Mouse (Mus musculus) forebrain, embryonic 12.5 days (tissue): ENCODE results near the gene Tenm3. TPM values are rescaled to one million over a fixed set of nuclear protein-coding genes. Genes with fewer than 3 reads are reported as not detected.

Source experiments
- ATAC-seq: fragments of 200-750 bp; cut with Nextera tagmentation; 2 replicates; pipeline ENCODE4 v1.8.0; 2017; ENCODE audit warnings: moderate TSS enrichment; ENCODE audit not compliant: low FRiP score
- H3K27ac ChIP-seq: fragments of 300-500 bp; sonication (generic); 2 replicates; pipeline ENCODE4 v1.5.1; 2016; ENCODE audit warnings: mild to moderate bottlenecking
- H3K27me3 ChIP-seq: fragments of 300-500 bp; sonication (generic); 2 replicates; pipeline ENCODE4 v1.6.1; 2016; ENCODE audit warnings: mild to moderate bottlenecking
- H3K36me3 ChIP-seq: fragments of 300-500 bp; sonication (generic); replicated peaks from 2 replicates; pipeline ENCODE4 v1.6.1; 2016; ENCODE audit warnings: mild to moderate bottlenecking
- H3K4me1 ChIP-seq: fragments of 300-500 bp; sonication (generic); 2 replicates; pipeline ENCODE4 v1.6.1; 2016
- H3K4me2 ChIP-seq: fragments of 300-500 bp; sonication (generic); 2 replicates; pipeline ENCODE4 v1.6.1; 2016; ENCODE audit warnings: mild to moderate bottlenecking, moderate library complexity
- H3K4me3 ChIP-seq: fragments of 300-500 bp; sonication (generic); replicated peaks from 2 replicates; pipeline ENCODE4 v1.5.1; 2016; ENCODE audit warnings: mild to moderate bottlenecking
- H3K9ac ChIP-seq: fragments of 300-500 bp; sonication (generic); 2 replicates; pipeline ENCODE4 v1.6.1; 2016; ENCODE audit warnings: mild to moderate bottlenecking
- H3K9me3 ChIP-seq: fragments of 300-500 bp; sonication (generic); 2 replicates; pipeline ENCODE4 v1.6.1; 2016
- whole genome bisulfite sequencing: fragments of 180-500 bp; shearing (Covaris S2); methylation state at CpG from one replicate; pipeline ENCODE4 v1.1.7; 2016; 5-methylcytosine and 5-hydroxymethylcytosine counted together
- polyA plus RNA-seq: library from polyadenylated mRNA; unstranded; fragments of >200 nt; fragmentation: Nextera tagmentation; extraction: Ambion mirVana; gene quantifications from 2 replicates; pipeline ENCODE4 v1.2.1, GENCODE M21; 2016

The Tenm3 gene
- polyA plus RNA-seq, 1 experiment from 2014 or later = 42.0 TPM

DNA sequence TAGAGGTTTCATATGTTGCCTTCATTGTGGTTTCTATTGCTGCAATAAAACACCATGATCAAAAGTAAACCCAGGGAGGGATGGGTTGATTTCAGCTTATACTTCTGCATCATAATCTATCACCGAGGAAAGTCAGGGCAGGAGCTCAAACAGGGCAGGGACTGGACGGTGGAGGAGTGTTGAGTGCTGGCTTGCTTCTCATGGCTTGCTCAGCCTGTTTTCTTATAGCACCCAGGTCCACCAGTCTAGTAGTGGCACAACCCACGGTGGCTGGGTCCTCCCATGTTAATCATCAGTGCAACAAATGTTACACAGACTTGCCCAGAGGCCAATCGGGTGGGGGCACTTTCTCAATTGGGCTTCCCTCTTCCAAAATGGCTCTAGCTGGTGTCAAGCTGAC lies 205.6 kb downstream of the Tenm3 start:
- no peak for ATAC-seq
- Histone ChIP-seq H3K9me3 (no peaks in the 10 kb centered on the region), H3K27me3 (no peaks in the 10 kb centered on the region), H3K9ac (no peak overlapping the region), H3K4me2 (no peak overlapping the region), H3K4me1 (no peaks in the 10 kb centered on the region; the same call in 1 of the 2 replicates), H3K27ac (no peak overlapping the region), H3K4me3 (no peak overlapping the region), H3K36me3 (no peaks in the 10 kb centered on the region)
- 88% methylated on average over 4 of the region's 4 CpGs for WGBS

- Histone ChIP-seq H3K4me3 (no peak overlapping the region), H3K9ac (no peak overlapping the region), H3K4me1 (no peaks in the 10 kb centered on the region; the same call in 1 of the 2 replicates), H3K36me3 (no peaks in the 10 kb centered on the region), H3K9me3 (no peaks in the 10 kb centered on the region), H3K27me3 (no peaks in the 10 kb centered on the region), H3K27ac (no peak overlapping the region), H3K4me2 (no peak overlapping the region)
- 84% methylated on average over 5 of the region's 5 CpGs for WGBS
- no peak for ATAC-seq
Observed at GRCm38 (mm10) chr8:48636979-48637378, 206.8 kb downstream of the Tenm3 start.

DNA sequence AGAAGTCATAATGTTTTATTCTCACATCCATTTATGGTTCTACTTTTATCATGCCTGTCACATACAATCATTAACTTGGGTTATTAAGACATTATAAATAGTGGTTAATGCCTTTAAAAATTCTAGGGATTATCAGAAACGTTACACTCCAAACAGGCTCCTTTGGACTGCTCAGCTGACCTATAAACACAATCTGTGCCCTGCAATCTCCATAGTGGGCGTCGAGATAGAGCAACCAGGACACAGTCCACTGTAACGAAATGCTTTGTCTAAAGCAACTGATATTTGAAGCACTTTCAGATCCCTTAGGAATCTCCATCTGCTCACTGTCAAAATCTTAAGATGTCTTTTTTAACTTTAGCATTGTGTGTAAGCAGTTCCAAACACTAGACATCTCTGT lies 207.9 kb downstream of the Tenm3 start:
- H3K9ac ChIP-seq = no peak overlapping the region
- H3K27me3 ChIP-seq = no peaks in the 10 kb centered on the region
- no peak overlapping the region for H3K4me2 ChIP-seq
- H3K4me1 ChIP-seq = no peaks in the 10 kb centered on the region; the same call in 1 of the 2 replicates
- H3K36me3 ChIP-seq = no peaks in the 10 kb centered on the region
- H3K4me3 ChIP-seq = no peak overlapping the region
- ATAC-seq = no peak
- WGBS = 79% methylated on average over 4 of the region's 4 CpGs
- H3K27ac ChIP-seq = no peak overlapping the region
- H3K9me3 ChIP-seq = no peaks in the 10 kb centered on the region

DNA sequence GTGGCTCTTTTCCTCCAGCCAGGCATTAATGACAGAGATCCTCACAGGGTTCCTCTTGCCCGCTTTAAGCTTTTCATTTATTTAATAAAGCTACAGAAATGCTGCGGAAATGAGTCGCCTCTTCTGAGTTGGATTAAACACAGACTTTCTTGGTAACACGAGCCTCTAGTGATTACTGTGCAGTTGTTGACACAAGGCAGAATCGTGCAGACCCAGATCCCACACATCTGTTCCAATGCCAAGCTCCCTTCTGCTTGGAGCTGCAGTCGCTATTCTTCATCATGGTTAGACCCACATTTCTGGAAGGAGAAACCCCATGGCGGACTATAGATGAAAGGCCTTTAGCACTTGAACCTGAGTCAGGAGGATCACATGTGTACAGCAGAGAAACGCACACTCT lies 210.3 kb downstream of the Tenm3 start:
- WGBS = 81% methylated on average over 8 of the region's 8 CpGs
- no peak overlapping the region for H3K9ac ChIP-seq
- no peaks in the 10 kb centered on the region for H3K4me1 ChIP-seq
- H3K36me3 ChIP-seq = no peaks in the 10 kb centered on the region
- H3K4me3 ChIP-seq = no peak overlapping the region
- no peaks in the 10 kb centered on the region for H3K9me3 ChIP-seq
- H3K27ac ChIP-seq = no peak overlapping the region
- no peaks in the 10 kb centered on the region for H3K27me3 ChIP-seq
- no peak overlapping the region for H3K4me2 ChIP-seq
- ATAC-seq = no peak

DNA sequence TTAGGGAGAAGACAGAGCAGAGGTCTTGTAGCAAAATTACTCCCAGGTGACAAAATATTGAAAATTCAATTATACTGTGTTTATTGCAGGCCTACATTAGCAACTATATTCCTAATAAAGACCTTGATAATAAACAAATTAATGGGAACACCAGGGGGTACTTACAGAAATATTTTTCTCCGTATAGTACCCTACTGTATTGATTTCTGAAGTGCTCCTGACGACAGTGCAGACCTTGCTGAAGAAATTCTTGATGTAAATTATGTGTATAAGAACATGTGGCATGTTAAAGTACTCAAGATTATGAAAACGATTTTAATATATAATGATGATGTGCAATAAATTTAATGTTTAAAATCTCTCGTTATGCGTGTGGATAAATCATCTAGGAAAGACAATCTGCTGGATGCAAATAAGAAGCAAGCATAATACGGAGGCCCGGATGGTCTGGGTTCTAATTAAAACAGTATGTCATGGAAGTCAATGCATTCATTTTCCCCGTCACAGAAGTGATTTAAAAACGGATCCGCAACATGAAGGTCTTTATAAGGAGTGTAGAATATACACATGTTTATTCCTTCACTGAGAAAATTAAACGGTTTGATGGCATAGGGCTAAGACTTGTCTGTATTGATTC lies 221.1 kb downstream of the Tenm3 start:
- Histone ChIP-seq H3K4me2 (no peak overlapping the region), H3K4me3 (no peak overlapping the region), H3K4me1 (no peaks in the 10 kb centered on the region), H3K27me3 (no peaks in the 10 kb centered on the region), H3K27ac (no peak overlapping the region), H3K9ac (no peak overlapping the region), H3K36me3 (no peaks in the 10 kb centered on the region), H3K9me3 (no peaks in the 10 kb centered on the region)
- 84% methylated on average over 11 of the region's 11 CpGs for WGBS
- no peak for ATAC-seq

GRCm38 (mm10) chr8:48615088-48615487 lies 228.7 kb downstream of the Tenm3 start:
- H3K9me3 ChIP-seq = no peaks in the 10 kb centered on the region
- H3K4me2 ChIP-seq = peak overlapping the region; percentile 15
- no peaks in the 10 kb centered on the region for H3K36me3 ChIP-seq
- no peak overlapping the region for H3K9ac ChIP-seq
- no peak overlapping the region; the same call in 1 of the 2 replicates for H3K27ac ChIP-seq
- H3K27me3 ChIP-seq = 0 out of 2 replicates have a peak, but pooled peaks cover 4% of the 10 kb centered on the region
- ATAC-seq = no peak
- H3K4me3 ChIP-seq = no peak overlapping the region
- 6% methylated on average over 8 of the region's 8 CpGs for WGBS
- peaks cover 18% of the 10 kb centered on the region for H3K4me1 ChIP-seq

DNA sequence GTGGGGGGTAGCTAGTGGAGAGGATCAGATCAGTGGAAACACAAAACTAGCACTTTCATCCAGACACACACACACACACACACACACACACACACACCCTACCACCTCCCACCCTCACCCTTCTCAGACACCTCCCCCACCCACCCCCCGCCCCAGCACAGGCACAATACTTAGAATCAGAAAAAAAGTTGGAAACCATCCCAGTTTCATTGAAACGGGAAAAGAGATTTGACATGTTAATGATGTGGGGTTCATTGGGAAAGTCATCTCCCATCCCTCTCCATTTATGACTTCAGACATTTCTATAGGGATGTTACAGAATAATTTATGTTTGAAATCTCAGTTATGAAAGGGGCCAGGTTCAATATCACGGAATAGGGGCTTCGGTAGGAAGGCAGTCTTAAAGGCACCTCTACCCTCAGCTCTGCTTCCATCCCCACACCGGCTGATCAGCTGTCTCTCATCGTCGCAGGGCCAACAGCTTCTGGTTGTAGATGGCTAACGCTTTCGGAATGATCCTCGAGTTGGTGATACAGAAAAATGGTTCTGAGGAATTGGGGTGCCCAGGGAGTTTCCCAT lies 231.7 kb downstream of the Tenm3 start:
- no peak overlapping the region for H3K9ac ChIP-seq
- no peak overlapping the region for H3K4me2 ChIP-seq
- no peak overlapping the region for H3K27ac ChIP-seq
- no peak for ATAC-seq
- no peaks in the 10 kb centered on the region for H3K36me3 ChIP-seq
- H3K4me3 ChIP-seq = no peak overlapping the region
- 84% methylated on average over 10 of the region's 10 CpGs for WGBS
- 0 out of 2 replicates have a peak, but pooled peaks cover 4% of the 10 kb centered on the region for H3K27me3 ChIP-seq
- H3K9me3 ChIP-seq = no peaks in the 10 kb centered on the region
- H3K4me1 ChIP-seq = peaks cover 18% of the 10 kb centered on the region

DNA sequence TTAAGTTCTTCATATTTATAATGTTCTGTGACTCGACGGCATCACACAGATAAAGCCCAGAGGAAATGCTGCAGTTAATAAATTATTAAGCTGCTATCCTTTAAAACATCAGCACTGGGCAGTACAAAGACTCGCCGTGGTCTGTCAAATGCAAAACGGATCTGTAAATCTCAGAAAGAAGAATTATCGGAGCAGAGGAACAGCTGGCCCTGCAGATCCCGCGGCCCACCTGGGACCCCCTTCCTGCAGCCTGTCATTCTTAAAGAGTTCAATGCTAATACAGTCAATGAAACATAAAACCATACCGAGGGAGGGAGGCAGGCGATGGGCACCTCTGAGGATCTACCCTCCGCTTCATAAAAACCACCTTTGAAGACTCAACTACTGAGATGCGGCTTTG lies 232.6 kb downstream of the Tenm3 start:
- H3K27ac ChIP-seq = no peak overlapping the region
- no peaks in the 10 kb centered on the region for H3K9me3 ChIP-seq
- no peak overlapping the region for H3K4me2 ChIP-seq
- H3K4me3 ChIP-seq = no peak overlapping the region
- H3K27me3 ChIP-seq = no peaks in the 10 kb centered on the region
- no peak overlapping the region for H3K9ac ChIP-seq
- WGBS = 72% methylated on average over 12 of the region's 12 CpGs
- H3K4me1 ChIP-seq = peaks cover 18% of the 10 kb centered on the region
- no peak for ATAC-seq
- H3K36me3 ChIP-seq = no peaks in the 10 kb centered on the region

- Histone ChIP-seq H3K9me3 (no peaks in the 10 kb centered on the region), H3K9ac (no peak overlapping the region), H3K4me1 (peaks cover 17% of the 10 kb centered on the region), H3K4me3 (no peak overlapping the region), H3K36me3 (no peaks in the 10 kb centered on the region), H3K27me3 (no peaks in the 10 kb centered on the region), H3K27ac (no peak overlapping the region), H3K4me2 (no peak overlapping the region)
- ATAC-seq = 0 out of 2 replicates have a peak, but pooled peaks have one; percentile 41
- WGBS = 81% methylated on average over 6 of the region's 6 CpGs
Observed at GRCm38 (mm10) chr8:48610316-48610715, 233.4 kb downstream of the Tenm3 start.

DNA sequence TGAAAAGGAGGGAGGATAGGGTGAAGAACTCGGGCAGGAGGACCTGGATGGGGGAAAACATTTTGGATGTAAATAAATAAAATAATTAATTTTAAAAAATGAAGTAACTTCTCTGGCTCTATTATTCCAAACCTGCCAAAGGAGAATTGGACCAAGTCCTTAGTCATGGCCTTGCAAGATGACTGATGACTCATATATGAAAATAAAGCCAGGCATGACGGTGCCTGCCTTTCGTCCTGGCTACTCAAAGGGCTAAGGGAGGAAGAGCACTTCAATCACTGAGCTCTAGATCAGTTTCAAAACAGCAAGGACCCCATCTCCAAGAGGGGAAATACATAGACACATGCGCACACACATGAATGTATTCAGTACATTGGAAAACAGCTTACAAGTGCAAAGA lies 234.1 kb downstream of the Tenm3 start:
- Histone ChIP-seq H3K4me3 (no peak overlapping the region), H3K4me2 (no peak overlapping the region), H3K9ac (no peak overlapping the region), H3K4me1 (peaks cover 11% of the 10 kb centered on the region), H3K36me3 (no peaks in the 10 kb centered on the region), H3K9me3 (no peaks in the 10 kb centered on the region), H3K27ac (no peak overlapping the region), H3K27me3 (no peaks in the 10 kb centered on the region)
- no peak for ATAC-seq
- 87% methylated on average over 4 of the region's 4 CpGs for WGBS

DNA sequence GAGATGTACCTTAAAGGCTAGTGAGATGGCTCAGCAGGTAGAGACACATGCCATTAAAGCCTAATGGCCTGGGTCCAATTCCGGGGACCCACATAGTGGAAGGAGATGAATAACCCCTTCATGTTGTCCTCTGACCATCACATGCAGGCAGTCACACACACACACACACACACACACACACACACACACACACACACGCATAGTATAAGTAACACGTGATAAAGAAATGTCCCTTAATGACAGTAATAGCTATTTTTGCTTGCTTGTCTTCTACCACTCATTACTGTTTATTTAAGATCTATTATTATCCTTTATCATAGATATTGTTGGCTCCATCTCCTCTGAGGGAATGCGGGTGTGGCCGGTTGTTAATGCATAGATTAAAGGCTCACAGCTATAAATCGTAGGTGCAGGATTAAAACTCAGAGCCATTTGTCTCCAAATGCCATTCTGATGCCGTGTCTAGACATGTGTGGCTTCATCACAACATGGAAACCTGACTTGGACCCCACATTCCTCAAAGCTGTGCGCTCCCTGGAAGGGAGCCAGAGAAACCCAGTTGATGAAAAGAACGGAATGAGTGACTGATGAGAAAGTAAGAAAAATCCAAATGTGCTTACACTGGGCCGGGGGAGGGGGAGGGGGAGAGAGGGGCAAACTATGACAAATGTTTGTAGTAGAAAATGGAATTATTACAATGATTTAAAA lies 239.4 kb downstream of the Tenm3 start:
- no peaks in the 10 kb centered on the region for H3K36me3 ChIP-seq
- no peak for ATAC-seq

GRCm38 (mm10) chr8:48603165-48603840 lies 240.4 kb downstream of the Tenm3 start:
- H3K27me3 ChIP-seq = no peaks in the 10 kb centered on the region
- no peaks in the 10 kb centered on the region for H3K9me3 ChIP-seq
- no peak overlapping the region for H3K27ac ChIP-seq
- H3K9ac ChIP-seq = no peak overlapping the region
- no peak for ATAC-seq
- H3K4me2 ChIP-seq = no peak overlapping the region
- no peaks in the 10 kb centered on the region for H3K4me1 ChIP-seq
- no peak overlapping the region for H3K4me3 ChIP-seq
- H3K36me3 ChIP-seq = no peaks in the 10 kb centered on the region
- WGBS = 94% methylated on average over 15 of the region's 15 CpGs

More for the DNA sequence above, 239.4 kb downstream of the Tenm3 start:
- no peak overlapping the region for H3K4me2 ChIP-seq
- H3K4me1 ChIP-seq = no peaks in the 10 kb centered on the region
- no peak overlapping the region for H3K27ac ChIP-seq
- H3K4me3 ChIP-seq = no peak overlapping the region
- H3K9me3 ChIP-seq = no peaks in the 10 kb centered on the region
- H3K9ac ChIP-seq = no peak overlapping the region
- H3K27me3 ChIP-seq = no peaks in the 10 kb centered on the region
- WGBS = 93% methylated on average over 10 of the region's 10 CpGs
